Mouse (Mus musculus): ENCODE measurements around the gene Gm10153.
"Not testable (repeated sequence)": the region's sequence is repeated elsewhere in the genome, so short reads cannot be mapped to it uniquely, and the experiment has no call there.

The Gm10153 gene

DNA sequence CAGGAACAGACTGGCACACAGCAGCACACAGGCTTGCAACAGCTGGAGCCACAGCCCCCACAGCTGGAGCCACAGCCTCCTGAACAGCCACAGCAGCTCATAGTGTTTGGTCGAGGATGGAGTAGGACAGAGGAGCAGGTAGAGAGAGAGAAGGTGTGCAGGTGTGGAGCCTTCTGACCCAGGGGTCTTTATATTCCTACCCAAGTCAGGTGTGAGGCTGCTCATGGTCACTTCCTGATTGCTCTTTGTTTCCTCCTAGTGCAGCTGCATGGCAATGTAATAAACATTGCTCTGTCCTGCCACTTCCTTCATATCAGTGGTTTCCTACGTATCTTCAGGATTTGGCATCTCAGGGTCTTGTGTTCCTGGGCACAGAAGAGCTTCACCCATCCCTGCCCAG lies at the start of gene Gm10153:
Gm10153 (minus strand) TSS at position 101 of the 400 bp plus-strand sequence.
- DNase-seq = no peak

DNA sequence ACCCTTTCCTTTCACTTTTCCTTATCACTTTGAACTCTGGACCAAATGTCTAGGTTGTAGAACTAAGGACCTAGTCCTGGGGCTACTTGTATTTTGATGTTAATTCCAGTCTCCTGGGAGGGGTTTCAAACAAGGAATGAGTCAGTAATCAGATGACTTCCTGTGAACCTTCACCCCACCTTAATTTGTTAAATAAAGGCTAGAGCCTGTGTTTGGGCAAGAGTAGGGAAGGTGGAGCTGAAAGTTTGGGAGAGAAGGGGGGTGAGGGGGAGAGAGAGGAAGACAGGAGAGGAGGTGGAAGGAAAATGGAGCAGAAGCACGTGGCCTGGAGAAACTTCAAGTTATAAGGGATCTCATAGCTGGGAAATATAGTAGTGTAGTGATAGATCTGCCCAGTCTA lies 41.4 kb upstream of the Gm10153 start:
- no peak for DNase-seq

GRCm38 (mm10) chr7:142229871-142230270 lies 39.7 kb upstream of the Gm10153 start, which contains the start of gene Krtap5-5:
Gene Krtap5-5 (minus strand): TSS chr7:142229971.
- DNase-seq = not testable (repeated sequence)

GRCm38 (mm10) chr7:142224518-142224917 lies 34.3 kb upstream of the Gm10153 start:
- no peak for DNase-seq

GRCm38 (mm10) chr7:142212136-142212535 lies 21.9 kb upstream of the Gm10153 start:
- not testable (repeated sequence) for DNase-seq

- DNase-seq = no peak
Measured at GRCm38 (mm10) chr7:142211559-142211958, 21.4 kb upstream of the Gm10153 start, which contains the start of gene Gm7579. Gene Gm7579 (plus strand): TSS chr7:142211859.

- DNase-seq = not testable (repeated sequence)
Measured at GRCm38 (mm10) chr7:142206891-142207290, 16.7 kb upstream of the Gm10153 start.

DNA sequence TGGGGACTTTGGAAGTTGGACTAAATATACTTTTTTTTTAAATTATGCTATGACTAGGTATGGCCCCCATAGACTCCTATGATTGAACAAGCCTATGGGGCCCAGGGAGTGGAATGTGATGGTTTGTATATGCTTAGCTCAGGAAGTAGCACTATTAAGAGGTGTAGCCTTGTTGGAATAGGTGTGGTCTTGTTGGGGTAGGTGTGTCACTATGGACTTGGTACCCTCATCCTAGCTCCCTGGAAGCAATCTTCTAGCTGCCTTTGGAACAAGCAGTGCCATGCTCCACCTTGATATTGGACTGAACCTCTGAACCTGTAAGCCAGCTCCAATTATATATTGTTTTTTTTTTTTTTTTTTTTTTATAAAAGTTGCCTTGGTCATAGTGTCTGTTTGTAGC lies 15.3 kb upstream of the Gm10153 start:
- no peak for DNase-seq

DNA sequence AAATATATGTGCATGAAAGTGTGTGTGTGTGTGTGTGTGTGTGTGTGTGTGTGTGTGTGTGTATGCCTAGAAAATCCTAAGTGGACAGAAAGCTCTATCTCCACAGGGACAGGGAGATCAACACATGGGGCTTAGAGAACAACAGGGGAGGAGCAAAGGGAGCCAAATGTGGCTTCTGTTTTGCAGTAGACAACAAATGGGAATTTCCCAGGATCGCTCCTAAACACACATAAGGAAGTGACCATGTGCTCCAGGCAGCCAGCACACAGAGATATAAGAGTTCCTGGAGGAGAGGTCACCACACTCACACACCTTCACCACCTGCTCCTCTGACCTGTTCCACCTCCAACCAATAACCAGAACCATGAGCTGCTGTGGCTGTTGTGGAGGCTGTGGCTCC lies 10.9 kb upstream of the Gm10153 start, which contains the start of gene Krtap5-3:
Krtap5-3 (plus strand) TSS at position 301 of the 400 bp plus-strand sequence.
- no peak for DNase-seq

GRCm38 (mm10) chr7:142198748-142199147 lies 8.6 kb upstream of the Gm10153 start:
- DNase-seq = no peak

GRCm38 (mm10) chr7:142188156-142188555 lies 2.0 kb downstream of the Gm10153 start:
- DNase-seq = no peak

GRCm38 (mm10) chr7:142181021-142181420 lies 9.2 kb downstream of the Gm10153 start:
- DNase-seq = no peak

GRCm38 (mm10) chr7:142178685-142179084 lies 11.5 kb downstream of the Gm10153 start:
- DNase-seq = peak; percentile 10

GRCm38 (mm10) chr7:142175905-142176304 lies 14.3 kb downstream of the Gm10153 start, which contains the start of gene Krtap5-2:
Gene Krtap5-2 (minus strand): TSS chr7:142176005.
- DNase-seq = not testable (repeated sequence)

DNA sequence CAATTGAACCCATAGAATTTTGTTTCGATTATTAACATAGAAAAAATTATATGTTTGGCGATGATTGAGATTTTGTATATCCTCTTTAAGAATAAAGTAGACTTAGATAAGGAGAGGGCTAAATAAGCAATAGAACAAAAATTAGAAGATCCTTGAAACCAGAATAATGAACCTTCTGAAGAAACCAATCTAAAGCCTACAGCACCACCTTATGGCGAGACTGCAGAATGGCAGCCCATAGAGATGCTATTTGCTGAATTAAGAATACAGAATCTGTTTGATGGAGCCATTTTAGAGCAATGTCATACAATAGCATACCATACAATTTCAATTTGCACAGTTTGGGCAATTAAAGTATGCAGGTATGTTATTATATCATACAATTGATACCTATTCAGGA lies 20.4 kb downstream of the Gm10153 start:
- DNase-seq = no peak

- DNase-seq = not testable (repeated sequence)
Measured at GRCm38 (mm10) chr7:142165639-142166038, 24.6 kb downstream of the Gm10153 start, which contains the start of gene Gm4553. Gene Gm4553 (minus strand): TSS chr7:142165739.

- DNase-seq = no peak
Measured at GRCm38 (mm10) chr7:142159366-142159765, 30.8 kb downstream of the Gm10153 start.

- not testable (repeated sequence) for DNase-seq
Measured at GRCm38 (mm10) chr7:142157013-142157412, 33.2 kb downstream of the Gm10153 start, which contains the start of gene Gm29735. Gene Gm29735 (minus strand): TSS chr7:142157113.

- DNase-seq = no peak
Measured at GRCm38 (mm10) chr7:142155308-142155707, 34.9 kb downstream of the Gm10153 start.

DNA sequence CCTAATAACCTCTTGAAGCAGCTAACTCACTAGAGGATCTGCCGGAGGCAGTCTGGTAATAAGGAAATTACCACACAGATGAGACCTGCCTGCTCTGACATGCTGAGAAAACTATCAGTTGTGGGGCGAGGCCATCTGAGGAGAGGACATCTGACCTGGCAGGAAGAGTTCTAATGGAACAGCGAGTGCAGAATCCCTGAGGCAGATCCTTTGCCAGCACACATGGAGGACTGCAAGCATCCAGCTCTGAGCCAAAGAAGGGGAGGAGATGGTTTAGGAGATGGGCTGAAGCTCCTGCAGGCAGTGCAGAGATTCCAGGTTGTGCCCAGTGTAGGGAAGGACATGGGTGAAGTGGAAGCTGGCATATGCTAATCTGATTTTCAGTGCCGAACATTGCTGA lies 38.0 kb downstream of the Gm10153 start:
- DNase-seq = no peak

- no peak for DNase-seq
Measured at GRCm38 (mm10) chr7:142148633-142149032, 41.6 kb downstream of the Gm10153 start.

DNA sequence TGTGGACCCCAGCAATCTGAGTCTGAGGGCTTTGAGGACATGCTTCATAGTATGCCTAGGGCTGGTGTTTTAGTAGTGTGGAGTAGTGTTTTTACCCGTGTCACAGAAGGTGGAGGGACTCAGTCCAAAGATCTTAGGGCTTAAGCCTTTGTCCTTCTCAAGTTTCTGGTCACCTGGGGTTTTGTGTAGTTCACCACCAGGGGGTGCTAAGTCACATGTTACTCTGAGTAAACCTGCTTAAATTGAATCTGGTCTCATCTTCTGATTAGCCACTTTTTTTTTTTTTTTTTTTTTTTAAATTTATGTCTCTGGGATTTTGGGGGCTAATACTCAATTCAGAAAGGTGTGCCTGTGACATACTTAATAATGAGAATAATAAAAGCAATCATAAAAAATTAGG lies 44.2 kb downstream of the Gm10153 start:
- peak; percentile 25 for DNase-seq

DNA sequence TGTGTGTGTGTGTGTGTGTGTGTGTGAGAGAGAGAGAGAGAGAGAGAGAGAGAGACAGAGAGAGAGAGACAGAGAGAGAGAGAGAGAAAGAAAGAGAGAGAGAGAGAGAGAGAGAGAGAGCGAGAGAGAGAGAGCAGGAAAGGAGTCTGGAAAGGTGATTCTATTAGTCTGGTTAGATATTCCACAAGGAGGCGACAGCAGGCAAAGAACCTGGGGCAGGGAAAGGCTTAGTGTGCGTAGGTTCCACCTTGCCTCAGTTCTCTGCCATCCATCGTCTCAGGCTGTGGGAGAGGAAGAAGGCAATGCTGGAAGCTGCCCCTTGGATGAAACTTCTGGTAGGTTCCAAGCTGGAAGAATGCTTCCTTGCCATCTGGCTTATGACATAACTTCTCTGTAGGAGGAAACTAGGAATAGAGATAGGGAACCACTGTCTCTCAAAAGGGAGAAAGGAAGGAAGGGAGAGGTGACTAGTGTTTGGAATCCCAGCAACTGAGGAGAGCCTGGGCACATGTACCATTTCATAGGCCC lies 44.7 kb downstream of the Gm10153 start:
- no peak for DNase-seq

DNA sequence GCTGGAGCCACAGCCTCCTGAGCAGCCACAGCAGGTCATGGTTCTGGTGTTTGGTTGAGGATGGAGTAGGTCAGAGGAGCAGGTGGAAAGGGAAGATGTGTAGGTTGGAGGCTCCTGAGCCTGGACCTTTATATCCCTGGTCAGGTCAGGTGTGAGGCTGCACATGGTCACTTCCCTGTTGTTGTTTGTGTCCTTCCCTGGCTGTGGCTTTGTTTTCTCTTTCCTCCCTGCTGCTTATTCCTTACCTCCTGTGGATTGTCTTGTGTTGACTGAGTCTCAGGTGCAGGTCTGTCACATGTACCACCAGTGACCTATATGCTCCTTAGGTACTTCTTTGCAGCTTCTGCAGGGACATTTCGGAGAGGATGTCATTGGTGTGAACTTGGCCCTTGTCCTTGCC lies 45.7 kb downstream of the Gm10153 start, which contains the start of gene Gm45337:
Gm45337 (minus strand) TSS at position 101 of the 400 bp plus-strand sequence.
- no peak for DNase-seq
